12 mouse cellular contexts compared by ENCODE assay signal in genomic region chr10:60399449-60399848, GRCm38 (mm10). TPM values are rescaled to one million over a fixed set of nuclear protein-coding genes. Genes with fewer than 3 reads are reported as not detected.
DNase-seq lines count a peak whose midpoint lies in the region; ATAC-seq and TF ChIP-seq lines count a peak whose summit lies in the region.
"Had no signal": no experiment of that assay in that cellular context is flagged by ENCODE, and none has a peak within 500 bp of the region (broad histone marks: within the 10 kb centered on the region; RNA-seq: fewer than 3 reads in every experiment).

Gene Gm17455, plus strand, starts transcription at chr10:60399726.

- peaks cover 23% of the 10 kb centered on the region for H3K4me1 ChIP-seq in forebrain, embryonic 10.5 days
- peaks cover 9% of the 10 kb centered on the region for H3K4me1 ChIP-seq in forebrain, embryonic 12.5 days
- H3K4me1 ChIP-seq in stomach, embryonic 16.5 days (ENCODE audit: control insufficient read depth, insufficient read depth, low read length): no peaks in the 10 kb centered on the region
- H3K4me1 ChIP-seq in stomach, postnatal 0 days (replicated peaks; ENCODE audit: control insufficient read depth, insufficient read depth): no peaks in the 10 kb centered on the region
- peaks cover 3% of the 10 kb centered on the region; the same call in 1 of the 2 replicates for H3K4me1 ChIP-seq in midbrain, embryonic 11.5 days (ENCODE audit: control insufficient read depth, insufficient read depth, low read length)

- H3K4me2 ChIP-seq in forebrain, embryonic 12.5 days: no peak within 1 kb of the TSS; the same call in 1 of the 2 replicates
- no peak within 1 kb of the TSS for H3K4me2 ChIP-seq in stomach, embryonic 16.5 days (ENCODE audit: low read depth, low read length)
- no peak within 1 kb of the TSS for H3K4me2 ChIP-seq in stomach, postnatal 0 days (replicated peaks; ENCODE audit: low read depth)
- H3K4me2 ChIP-seq in midbrain, embryonic 11.5 days: no peak within 1 kb of the TSS

- no peaks in the 10 kb centered on the region for H3K9me3 ChIP-seq in forebrain, embryonic 10.5 days
- no peaks in the 10 kb centered on the region for H3K9me3 ChIP-seq in forebrain, embryonic 12.5 days
- no peaks in the 10 kb centered on the region for H3K9me3 ChIP-seq in stomach, embryonic 16.5 days (replicated peaks; ENCODE audit: control insufficient read depth, low read length)
- H3K9me3 ChIP-seq in stomach, postnatal 0 days (ENCODE audit: control insufficient read depth, low read length): no peaks in the 10 kb centered on the region
- H3K9me3 ChIP-seq in midbrain, embryonic 11.5 days (ENCODE audit: control insufficient read depth, low read length): no peaks in the 10 kb centered on the region

- no peaks in the 10 kb centered on the region for H3K36me3 ChIP-seq in forebrain, embryonic 10.5 days (replicated peaks)
- H3K36me3 ChIP-seq in forebrain, embryonic 12.5 days (replicated peaks): no peaks in the 10 kb centered on the region
- no peaks in the 10 kb centered on the region for H3K36me3 ChIP-seq in stomach, embryonic 16.5 days (ENCODE audit: control insufficient read depth, insufficient read depth, low read length)
- H3K36me3 ChIP-seq in stomach, postnatal 0 days (ENCODE audit: control insufficient read depth, insufficient read depth, low read length): no peaks in the 10 kb centered on the region
- no peaks in the 10 kb centered on the region for H3K36me3 ChIP-seq in midbrain, embryonic 11.5 days (ENCODE audit: control insufficient read depth, insufficient read depth, low read length)

- no peak within 1 kb of the TSS for H3K4me3 ChIP-seq in forebrain, embryonic 10.5 days
- no peak within 1 kb of the TSS for H3K4me3 ChIP-seq in forebrain, embryonic 12.5 days (replicated peaks)
- H3K4me3 ChIP-seq in stomach, embryonic 16.5 days (replicated peaks; ENCODE audit: low read length): no peak within 1 kb of the TSS
- no peak within 1 kb of the TSS for H3K4me3 ChIP-seq in stomach, postnatal 0 days (ENCODE audit: low read depth, low read length)
- no peak within 1 kb of the TSS for H3K4me3 ChIP-seq in midbrain, embryonic 11.5 days (ENCODE audit: low read depth, low read length)

- no peaks in the 10 kb centered on the region for H3K27me3 ChIP-seq in forebrain, embryonic 10.5 days (ENCODE audit: poor library complexity, severe bottlenecking)
- no peaks in the 10 kb centered on the region; the same call in 1 of the 2 replicates for H3K27me3 ChIP-seq in forebrain, embryonic 12.5 days
- peaks cover 3% of the 10 kb centered on the region; the same call in 1 of the 2 replicates for H3K27me3 ChIP-seq in stomach, embryonic 16.5 days (ENCODE audit: control insufficient read depth, insufficient read depth, low read length)
- no peaks in the 10 kb centered on the region for H3K27me3 ChIP-seq in stomach, postnatal 0 days (ENCODE audit: control insufficient read depth, insufficient read depth, low read length)
- H3K27me3 ChIP-seq in midbrain, embryonic 11.5 days (ENCODE audit: control insufficient read depth, insufficient read depth, low read length): no peaks in the 10 kb centered on the region

- no peak within 1 kb of the TSS for H3K9ac ChIP-seq in forebrain, embryonic 12.5 days
- H3K9ac ChIP-seq in stomach, embryonic 16.5 days (ENCODE audit: low read length): 0 out of 2 replicates have a peak within 1 kb of the TSS, but pooled peaks have one; percentile 11
- no peak within 1 kb of the TSS for H3K9ac ChIP-seq in stomach, postnatal 0 days (ENCODE audit: low read length)
- peak within 1 kb of the TSS; percentile 14 for H3K9ac ChIP-seq in midbrain, embryonic 11.5 days (ENCODE audit: low read length)

- no peak for ATAC-seq in forebrain, embryonic 12.5 days (ENCODE audit: low FRiP score)
- ATAC-seq in stomach, embryonic 16.5 days (ENCODE audit: insufficient read depth, low FRiP score): no peak
- ATAC-seq in stomach, postnatal 0 days (ENCODE audit: low FRiP score, low TSS enrichment): no peak
- ATAC-seq in midbrain, embryonic 11.5 days (ENCODE audit: low FRiP score): no peak
- ATAC-seq: lung, postnatal 0 days had no signal

- TF ChIP-seq CTCF in stomach, postnatal 0 days (IDR thresholded peaks at IDR 0.05; ENCODE audit: low read depth): no peak

- H3K27ac ChIP-seq in forebrain, embryonic 10.5 days: peak within 1 kb of the TSS; percentile 75
- no peak within 1 kb of the TSS for H3K27ac ChIP-seq in forebrain, embryonic 12.5 days
- no peak within 1 kb of the TSS for H3K27ac ChIP-seq in stomach, embryonic 16.5 days (ENCODE audit: low read length)
- H3K27ac ChIP-seq in stomach, postnatal 0 days (replicated peaks): no peak within 1 kb of the TSS
- peak within 1 kb of the TSS; percentile 16; the same call in 1 of the 2 replicates for H3K27ac ChIP-seq in midbrain, embryonic 11.5 days (ENCODE audit: low read depth, low read length)

- no peak for DNase-seq in forebrain, embryonic 10.5 days (ENCODE audit: extremely low spot score, low spot score)
- no peak for DNase-seq in stomach, postnatal 0 days (ENCODE audit: low spot score)
- DNase-seq in midbrain, embryonic 11.5 days (ENCODE audit: low spot score, missing footprints): no peak
- no peak for DNase-seq in thymus, postnatal 10 days (ENCODE audit: low spot score in 2 of 2)
- DNase-seq in thymus, postnatal 36 days: no peak
- no peak for DNase-seq in frontal cortex, postnatal 25 days (ENCODE audit: low spot score in 2 of 2)
- DNase-seq: layer of hippocampus, adult 9-11 months; left cerebral cortex, postnatal 4 days had no signal

- 52% methylated on average over 7 of the region's 7 CpGs for WGBS in forebrain, embryonic 10.5 days
- 51% methylated on average over 7 of the region's 7 CpGs for WGBS in forebrain, embryonic 12.5 days
- WGBS in stomach, embryonic 16.5 days: 60% methylated on average over 7 of the region's 7 CpGs
- WGBS in stomach, postnatal 0 days: 65% methylated on average over 7 of the region's 7 CpGs
- WGBS in midbrain, embryonic 11.5 days: 41% methylated on average over 7 of the region's 7 CpGs

- no peak for TF ChIP-seq EP300 in stomach, postnatal 0 days (optimal IDR thresholded peaks at IDR 0.05)

RNA-seq across cellular contexts. Expression of gene Gm17455, which starts in this region (rescaled TPM):
- polyA plus RNA-seq in forebrain, embryonic 10.5 days (2016; fragmentation: Nextera tagmentation; extraction: Ambion mirVana): 0.93 and 1.9 TPM in 2 replicates
- 1.9 and 2.7 TPM in 2 replicates for polyA plus RNA-seq in forebrain, embryonic 12.5 days (2016; fragmentation: Nextera tagmentation; extraction: Ambion mirVana)
- 0.76 TPM in 1 of 2 replicates, not detected in the other for polyA plus RNA-seq in stomach, embryonic 16.5 days (2015; fragmentation: Nextera tagmentation; extraction: Ambion mirVana)
- 0.74 and 1.0 TPM in 2 replicates for polyA plus RNA-seq in stomach, postnatal 0 days (2015; fragmentation: Nextera tagmentation; extraction: Ambion mirVana)
- 3.0 and 3.7 TPM in 2 replicates for polyA plus RNA-seq in midbrain, embryonic 11.5 days (2014; fragmentation: Nextera tagmentation; extraction: Ambion mirVana)
- polyA plus RNA-seq: heart, embryonic 14.5 days had no signal

Comparison
In these comparisons a context has a peak if more than half of its experiments do, and no peak if none do; other contexts are left out.
1. H3K27ac ChIP-seq: peak in forebrain, embryonic 10.5 days (single experiment) and midbrain, embryonic 11.5 days (single experiment); none in forebrain, embryonic 12.5 days (single experiment), stomach, embryonic 16.5 days (single experiment) and stomach, postnatal 0 days (single experiment).
2. H3K9ac ChIP-seq: peak in stomach, embryonic 16.5 days (single experiment) and midbrain, embryonic 11.5 days (single experiment); none in forebrain, embryonic 12.5 days (single experiment) and stomach, postnatal 0 days (single experiment).